Mouse (Mus musculus) ES-Bruce4 (cell line): Measurements from ENCODE around the gene Klhdc1.

Experiments used
- CTCF ChIP-seq: IDR thresholded peaks from one replicate; pipeline ENCODE4 v1.8.1; 2011; ENCODE audit warnings: low read depth, low read length
- EP300 ChIP-seq: IDR thresholded peaks from 2 replicates; pipeline ENCODE4 v1.6.1; 2011; ENCODE audit warnings: low read depth, low read length; ENCODE audit not compliant: insufficient read depth
- POLR2A ChIP-seq: IDR thresholded peaks from one replicate; pipeline ENCODE4 v1.8.1; 2011; ENCODE audit warnings: low read length; ENCODE audit not compliant: insufficient read depth

DNA sequence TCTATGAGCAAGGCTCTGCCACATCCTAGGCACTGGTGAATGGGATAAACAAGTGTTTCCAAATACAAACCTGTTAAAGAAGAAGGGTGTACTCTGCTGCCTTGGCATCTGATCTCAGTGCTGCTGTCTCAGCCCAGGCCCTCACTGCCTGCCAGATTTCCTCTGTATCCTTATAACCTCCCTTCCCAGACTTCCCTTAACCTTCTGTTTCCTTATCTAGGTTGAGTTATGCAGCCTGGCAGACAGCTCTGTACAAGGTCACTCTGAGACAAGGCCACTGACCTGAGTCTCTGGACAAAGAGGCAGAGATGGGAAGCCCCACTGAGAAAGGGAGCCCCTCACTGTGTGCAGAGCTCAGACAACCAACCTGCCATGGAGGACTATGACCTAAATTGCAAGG is 77.5 kb downstream of the Klhdc1 start:
- no peak for TF ChIP-seq POLR2A
- TF ChIP-seq CTCF: no peak
- TF ChIP-seq EP300: no peak
